Mouse (Mus musculus): ENCODE measurements around the gene Pald1. TPM values are rescaled to one million over a fixed set of nuclear protein-coding genes. Genes with fewer than 3 reads are reported as not detected.
A peak's percentile ranks its signal among the peaks of the same experiment; 100 is the strongest.

Gene Pald1
- polyA plus RNA-seq, 1 experiment from 2014 or later = 27.8 TPM

- WGBS = 91% methylated on average over 7 of the region's 7 CpGs
- H3K9me3 ChIP-seq (replicated peaks) = no peaks in the 10 kb centered on the region
- no peak for ATAC-seq (ENCODE audit: low FRiP score)
- no peaks in the 10 kb centered on the region for H3K4me1 ChIP-seq
- no peak within 1 kb of the TSS for H3K4me2 ChIP-seq
- H3K27me3 ChIP-seq (replicated peaks) = no peaks in the 10 kb centered on the region
- no peak within 1 kb of the TSS for H3K27ac ChIP-seq (replicated peaks)
- H3K9ac ChIP-seq (replicated peaks) = no peak within 1 kb of the TSS
- H3K4me3 ChIP-seq (replicated peaks) = no peak within 1 kb of the TSS
- H3K36me3 ChIP-seq = no peaks in the 10 kb centered on the region
Observed at GRCm38 (mm10) chr10:61297477-61297876, 85.9 kb downstream of the Pald1 start, which contains the start of gene Prf1. Gene Prf1, plus strand, starts transcription at chr10:61297833.

DNA sequence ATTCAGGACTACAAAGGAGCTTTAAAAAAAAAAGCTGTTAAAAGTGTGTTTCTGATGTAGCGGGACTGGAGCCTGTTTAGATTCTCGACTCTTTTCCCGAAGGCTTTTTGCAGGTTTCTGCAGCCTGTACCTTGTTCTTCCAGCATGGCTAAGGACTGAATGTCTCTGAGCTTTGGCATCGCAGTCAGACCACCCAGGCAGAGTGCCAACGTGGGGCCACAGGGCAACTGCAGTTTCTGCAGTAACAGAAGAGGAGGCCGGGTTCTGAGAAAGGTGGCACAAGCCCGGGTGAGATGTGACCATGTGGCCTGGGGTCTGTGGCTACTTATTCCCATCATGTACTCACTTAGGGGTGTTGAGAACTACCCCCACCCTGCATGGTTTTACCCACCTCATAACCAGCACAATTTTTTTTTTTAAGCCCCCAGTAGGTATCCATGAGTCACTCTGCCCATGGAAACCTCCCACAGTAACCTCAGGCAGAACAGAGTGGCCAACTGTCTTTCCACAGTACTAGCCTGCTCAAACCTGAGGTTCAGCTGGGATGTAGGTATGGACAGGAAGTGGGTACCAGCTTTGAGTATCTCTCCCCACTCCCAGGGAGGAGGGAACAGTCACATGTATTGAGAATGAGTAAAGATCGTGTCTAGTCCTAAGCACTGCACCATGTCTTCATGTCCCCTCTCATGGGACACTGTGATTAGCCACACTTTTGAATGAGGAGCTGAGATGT lies 86.5 kb downstream of the Pald1 start:
- ATAC-seq (ENCODE audit: low FRiP score) = no peak
- no peak overlapping the region for H3K4me2 ChIP-seq
- WGBS = 78% methylated on average over 8 of the region's 8 CpGs

DNA sequence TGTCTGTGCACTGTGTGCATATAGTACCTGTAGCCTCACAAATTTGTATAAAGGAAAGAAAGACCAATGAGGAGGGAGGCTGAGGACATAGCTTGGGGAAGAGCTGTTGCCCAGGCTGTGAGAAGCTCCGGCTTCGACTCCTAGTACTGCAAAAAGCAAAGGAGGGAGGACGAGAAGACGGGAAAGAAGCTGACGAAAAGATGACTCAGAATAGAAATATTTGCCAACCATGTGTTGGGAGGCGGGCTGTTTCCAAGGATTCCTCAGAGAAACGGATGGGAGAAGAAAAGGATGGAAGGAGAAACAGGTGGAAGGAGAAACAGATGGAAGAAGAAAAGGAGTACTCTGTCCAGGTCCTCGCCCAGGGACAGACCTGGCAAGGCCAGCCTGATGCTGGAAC lies 89.1 kb downstream of the Pald1 start:
- Histone ChIP-seq H3K4me2 (no peak overlapping the region), H3K9ac (replicated peaks) (no peak overlapping the region), H3K4me1 (no peaks in the 10 kb centered on the region), H3K4me3 (replicated peaks) (no peak overlapping the region), H3K27ac (replicated peaks) (no peak overlapping the region), H3K27me3 (replicated peaks) (no peaks in the 10 kb centered on the region), H3K9me3 (replicated peaks) (no peaks in the 10 kb centered on the region), H3K36me3 (no peaks in the 10 kb centered on the region)
- no peak for ATAC-seq (ENCODE audit: low FRiP score)
- 90% methylated on average over 8 of the region's 8 CpGs for WGBS

More for the DNA sequence above, 86.5 kb downstream of the Pald1 start:
- no peaks in the 10 kb centered on the region for H3K36me3 ChIP-seq
- no peaks in the 10 kb centered on the region for H3K9me3 ChIP-seq (replicated peaks)
- H3K4me3 ChIP-seq (replicated peaks) = no peak overlapping the region
- H3K27me3 ChIP-seq (replicated peaks) = no peaks in the 10 kb centered on the region
- H3K9ac ChIP-seq (replicated peaks) = no peak overlapping the region
- no peak overlapping the region for H3K27ac ChIP-seq (replicated peaks)
- no peaks in the 10 kb centered on the region for H3K4me1 ChIP-seq

- H3K9me3 ChIP-seq (replicated peaks) = no peaks in the 10 kb centered on the region
- H3K27ac ChIP-seq (replicated peaks) = no peak overlapping the region
- H3K4me3 ChIP-seq (replicated peaks) = no peak overlapping the region
- H3K9ac ChIP-seq (replicated peaks) = no peak overlapping the region
- H3K4me2 ChIP-seq = no peak overlapping the region
- H3K27me3 ChIP-seq (replicated peaks) = no peaks in the 10 kb centered on the region
- H3K4me1 ChIP-seq = no peaks in the 10 kb centered on the region; the same call in 1 of the 2 replicates
- no peaks in the 10 kb centered on the region for H3K36me3 ChIP-seq
- 32% methylated on average over 2 of the region's 2 CpGs for WGBS
- no peak for ATAC-seq (ENCODE audit: low FRiP score)
Observed at GRCm38 (mm10) chr10:61290479-61290878, 92.9 kb downstream of the Pald1 start.

GRCm38 (mm10) chr10:61290016-61290415 lies 93.3 kb downstream of the Pald1 start:
- WGBS = 67% methylated on average over 2 of the region's 2 CpGs
- H3K9me3 ChIP-seq (replicated peaks) = no peaks in the 10 kb centered on the region

DNA sequence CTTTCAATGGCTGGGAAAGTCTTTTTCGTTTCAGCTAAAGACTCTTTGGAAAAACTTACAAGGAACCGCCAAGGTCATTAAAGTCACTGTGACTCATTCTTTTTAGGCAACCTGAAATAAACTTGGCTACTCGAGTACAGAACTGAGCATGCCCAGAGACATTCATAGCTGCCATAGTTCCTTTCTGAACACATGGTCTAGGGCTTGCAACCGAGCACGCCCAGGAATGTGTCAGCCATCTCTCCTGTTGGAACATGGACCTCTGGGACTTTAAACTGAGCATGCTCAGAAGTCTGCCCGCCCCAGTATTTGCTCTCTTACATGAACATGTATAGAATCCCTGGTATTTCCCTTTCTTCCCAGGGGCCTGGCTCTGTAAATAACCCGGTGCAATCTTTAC lies 97.1 kb downstream of the Pald1 start:
- ATAC-seq (ENCODE audit: low FRiP score) = no peak
- WGBS = 77% methylated on average over 7 of the region's 7 CpGs
- Histone ChIP-seq H3K4me1 (peaks cover 7% of the 10 kb centered on the region), H3K4me3 (replicated peaks) (no peak overlapping the region), H3K27me3 (replicated peaks) (no peaks in the 10 kb centered on the region), H3K9ac (replicated peaks) (no peak overlapping the region), H3K27ac (replicated peaks) (no peak overlapping the region), H3K9me3 (replicated peaks) (no peaks in the 10 kb centered on the region), H3K4me2 (no peak overlapping the region), H3K36me3 (no peaks in the 10 kb centered on the region)

More at GRCm38 (mm10) chr10:61290016-61290415, 93.3 kb downstream of the Pald1 start:
- Histone ChIP-seq H3K27ac (replicated peaks) (no peak overlapping the region), H3K9ac (replicated peaks) (no peak overlapping the region), H3K4me2 (no peak overlapping the region), H3K27me3 (replicated peaks) (no peaks in the 10 kb centered on the region), H3K4me3 (replicated peaks) (no peak overlapping the region), H3K36me3 (no peaks in the 10 kb centered on the region), H3K4me1 (peaks cover 5% of the 10 kb centered on the region)
- ATAC-seq (ENCODE audit: low FRiP score) = no peak

DNA sequence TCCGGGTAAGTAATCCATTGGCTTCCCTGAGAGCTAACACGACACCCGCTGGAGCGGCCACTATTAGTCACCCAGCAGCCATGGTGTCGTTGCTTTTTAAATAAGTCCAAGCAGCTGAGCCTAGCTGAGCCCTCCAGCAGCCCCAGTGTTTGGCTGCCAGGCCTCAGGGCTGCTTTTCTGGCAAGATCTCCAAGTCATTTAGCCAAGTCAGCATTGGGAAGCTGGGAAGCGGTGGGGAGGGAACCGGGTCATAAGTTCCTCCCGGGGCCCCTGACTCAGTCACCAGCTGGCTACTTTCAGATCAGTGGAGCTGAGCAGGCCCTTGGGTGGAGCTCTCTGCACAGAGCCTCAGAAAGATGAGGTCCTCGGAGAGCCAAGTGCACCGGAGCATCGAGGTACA lies 98.1 kb downstream of the Pald1 start:
- peak; percentile 55; the same call in 1 of the 2 replicates for ATAC-seq (ENCODE audit: low FRiP score)
- no peak overlapping the region for H3K9ac ChIP-seq (replicated peaks)
- H3K9me3 ChIP-seq (replicated peaks) = no peaks in the 10 kb centered on the region
- H3K27ac ChIP-seq (replicated peaks) = 0 out of 2 replicates have a peak overlapping the region, but pooled peaks have one; percentile 45
- H3K4me2 ChIP-seq = no peak overlapping the region
- no peaks in the 10 kb centered on the region for H3K36me3 ChIP-seq
- H3K27me3 ChIP-seq (replicated peaks) = no peaks in the 10 kb centered on the region
- WGBS = 73% methylated on average over 11 of the region's 11 CpGs
- peaks cover 7% of the 10 kb centered on the region for H3K4me1 ChIP-seq
- no peak overlapping the region for H3K4me3 ChIP-seq (replicated peaks)

GRCm38 (mm10) chr10:61284309-61284708 lies 99.0 kb downstream of the Pald1 start:
- no peaks in the 10 kb centered on the region for H3K36me3 ChIP-seq
- H3K27ac ChIP-seq (replicated peaks) = no peak overlapping the region
- 79% methylated on average over 4 of the region's 4 CpGs for WGBS
- no peak overlapping the region for H3K4me2 ChIP-seq
- H3K9me3 ChIP-seq (replicated peaks) = no peaks in the 10 kb centered on the region
- no peak for ATAC-seq (ENCODE audit: low FRiP score)
- no peaks in the 10 kb centered on the region for H3K27me3 ChIP-seq (replicated peaks)
- H3K9ac ChIP-seq (replicated peaks) = no peak overlapping the region
- peaks cover 7% of the 10 kb centered on the region for H3K4me1 ChIP-seq
- no peak overlapping the region for H3K4me3 ChIP-seq (replicated peaks)

DNA sequence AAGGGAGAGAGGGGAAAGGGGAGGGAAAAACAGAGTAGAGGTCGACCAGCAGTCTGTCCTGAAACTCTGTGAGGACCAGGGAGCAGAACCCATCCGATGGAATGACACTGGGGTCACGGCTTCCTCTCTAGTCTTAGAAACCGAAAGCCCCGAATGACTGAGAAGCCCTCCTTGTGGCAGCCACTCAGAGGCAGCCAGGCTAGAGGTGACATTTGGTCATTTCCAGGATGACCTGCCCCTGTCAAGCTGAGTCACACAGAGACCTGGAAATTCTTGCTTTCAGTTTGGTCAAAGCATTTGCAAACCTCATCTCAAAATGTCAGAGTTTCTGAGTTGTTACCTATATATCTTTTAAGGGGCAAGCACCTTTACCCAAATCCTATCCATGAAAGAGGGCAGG lies 102.2 kb downstream of the Pald1 start:
- no peak overlapping the region for H3K9ac ChIP-seq (replicated peaks)
- H3K27ac ChIP-seq (replicated peaks) = no peak overlapping the region
- WGBS = 73% methylated on average over 5 of the region's 5 CpGs
- H3K4me1 ChIP-seq = peaks cover 7% of the 10 kb centered on the region
- ATAC-seq (ENCODE audit: low FRiP score) = no peak
- H3K4me2 ChIP-seq = no peak overlapping the region
- no peaks in the 10 kb centered on the region for H3K9me3 ChIP-seq (replicated peaks)
- H3K36me3 ChIP-seq = no peaks in the 10 kb centered on the region
- no peak overlapping the region for H3K4me3 ChIP-seq (replicated peaks)
- H3K27me3 ChIP-seq (replicated peaks) = no peaks in the 10 kb centered on the region

GRCm38 (mm10) chr10:61277918-61278674 lies 105.2 kb downstream of the Pald1 start:
- Histone ChIP-seq H3K9ac (replicated peaks) (no peak overlapping the region), H3K4me3 (replicated peaks) (no peak overlapping the region), H3K27me3 (replicated peaks) (peaks cover 15% of the 10 kb centered on the region), H3K9me3 (replicated peaks) (no peaks in the 10 kb centered on the region), H3K36me3 (no peaks in the 10 kb centered on the region), H3K27ac (replicated peaks) (0 out of 2 replicates have a peak overlapping the region, but pooled peaks have one; percentile 37), H3K4me2 (no peak overlapping the region), H3K4me1 (peaks cover 9% of the 10 kb centered on the region; the same call in 1 of the 2 replicates)
- 60% methylated on average over 14 of the region's 14 CpGs for WGBS
- ATAC-seq (ENCODE audit: low FRiP score) = no peak

DNA sequence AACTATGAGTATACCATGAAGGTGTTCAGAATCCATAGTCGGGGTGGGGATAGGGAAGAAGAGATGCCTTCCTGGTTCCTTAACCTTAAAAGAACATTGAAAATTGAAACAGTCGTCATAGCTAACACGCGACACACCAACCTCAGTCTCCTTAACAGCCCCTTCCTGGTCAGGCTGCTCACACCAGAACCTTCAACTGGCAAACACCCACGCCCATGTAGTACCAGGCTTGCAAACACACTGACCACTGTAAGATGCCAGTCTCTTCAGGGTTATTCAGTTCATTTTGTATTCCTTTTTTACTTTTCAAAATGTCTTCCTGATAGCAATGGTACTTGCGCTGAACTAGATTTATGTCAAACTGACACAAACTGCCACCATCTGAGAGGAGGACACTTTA lies 106.3 kb downstream of the Pald1 start:
- H3K9me3 ChIP-seq (replicated peaks) = no peaks in the 10 kb centered on the region
- H3K27ac ChIP-seq (replicated peaks) = no peak overlapping the region
- H3K9ac ChIP-seq (replicated peaks) = no peak overlapping the region
- no peak overlapping the region for H3K4me3 ChIP-seq (replicated peaks)
- ATAC-seq (ENCODE audit: low FRiP score) = no peak
- H3K36me3 ChIP-seq = no peaks in the 10 kb centered on the region
- peaks cover 18% of the 10 kb centered on the region for H3K4me1 ChIP-seq
- H3K4me2 ChIP-seq = no peak overlapping the region
- 91% methylated on average over 6 of the region's 6 CpGs for WGBS
- peaks cover 25% of the 10 kb centered on the region for H3K27me3 ChIP-seq (replicated peaks)

DNA sequence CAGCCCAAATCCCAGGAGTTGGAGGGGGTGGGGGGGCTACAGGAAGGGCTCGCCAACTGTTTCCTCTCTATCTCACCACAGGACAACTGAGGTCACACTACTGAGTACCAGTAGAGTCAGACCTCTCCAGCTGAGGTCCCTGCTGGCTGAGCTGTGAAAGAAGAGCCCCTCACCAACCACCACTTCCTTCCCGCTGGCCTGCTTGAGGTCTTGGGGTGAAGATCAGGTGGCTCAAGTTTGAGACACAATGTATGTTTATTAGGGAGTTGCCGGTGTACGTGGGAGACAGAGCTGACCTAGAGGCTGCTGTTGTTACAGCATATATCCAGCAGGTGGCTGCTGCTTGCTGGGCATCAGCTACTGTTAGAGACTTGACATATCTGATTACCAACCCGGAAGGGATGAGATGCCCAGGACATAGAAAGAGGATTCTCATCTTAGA lies 107.6 kb downstream of the Pald1 start:
- Histone ChIP-seq H3K4me2 (no peak overlapping the region), H3K27ac (replicated peaks) (no peak overlapping the region), H3K36me3 (no peaks in the 10 kb centered on the region), H3K4me3 (replicated peaks) (no peak overlapping the region), H3K4me1 (peaks cover 19% of the 10 kb centered on the region), H3K9me3 (replicated peaks) (no peaks in the 10 kb centered on the region), H3K9ac (replicated peaks) (no peak overlapping the region), H3K27me3 (replicated peaks) (peaks cover 26% of the 10 kb centered on the region)
- WGBS = under 1% methylated on average over 5 of the region's 5 CpGs
- peak; percentile 48; the same call in 1 of the 2 replicates for ATAC-seq (ENCODE audit: low FRiP score)
